Mouse (Mus musculus) olfactory bulb, adult 2 months (tissue): ENCODE results near the gene Ereg.

Experiments used
- CTCF ChIP-seq: fragments of 200-500 bp; IDR thresholded peaks from 2 replicates; pipeline ENCODE4 v1.5.1; 2012; ENCODE audit warnings: low read depth, mild to moderate bottlenecking, low read length, moderate library complexity; ENCODE audit not compliant: insufficient read depth
- POLR2A ChIP-seq: fragments of 200-500 bp; IDR thresholded peaks from 2 replicates; pipeline ENCODE4 v1.6.1; 2012; ENCODE audit warnings: mild to moderate bottlenecking, low read depth, low read length, moderate library complexity; ENCODE audit not compliant: insufficient read depth

- TF ChIP-seq CTCF (no peak), POLR2A (no peak)
Measured at GRCm38 (mm10) chr5:91072340-91072739, 2.1 kb upstream of the Ereg start.
